Mouse (Mus musculus): ENCODE measurements around the gene Mul1. TPM values are rescaled to one million over a fixed set of nuclear protein-coding genes. Genes with fewer than 3 reads are reported as not detected.

The Mul1 gene
- 20.2 and 22.6 TPM in 2 replicates for polyA plus RNA-seq (2016; fragmentation: Nextera tagmentation; extraction: Ambion mirVana)

DNA sequence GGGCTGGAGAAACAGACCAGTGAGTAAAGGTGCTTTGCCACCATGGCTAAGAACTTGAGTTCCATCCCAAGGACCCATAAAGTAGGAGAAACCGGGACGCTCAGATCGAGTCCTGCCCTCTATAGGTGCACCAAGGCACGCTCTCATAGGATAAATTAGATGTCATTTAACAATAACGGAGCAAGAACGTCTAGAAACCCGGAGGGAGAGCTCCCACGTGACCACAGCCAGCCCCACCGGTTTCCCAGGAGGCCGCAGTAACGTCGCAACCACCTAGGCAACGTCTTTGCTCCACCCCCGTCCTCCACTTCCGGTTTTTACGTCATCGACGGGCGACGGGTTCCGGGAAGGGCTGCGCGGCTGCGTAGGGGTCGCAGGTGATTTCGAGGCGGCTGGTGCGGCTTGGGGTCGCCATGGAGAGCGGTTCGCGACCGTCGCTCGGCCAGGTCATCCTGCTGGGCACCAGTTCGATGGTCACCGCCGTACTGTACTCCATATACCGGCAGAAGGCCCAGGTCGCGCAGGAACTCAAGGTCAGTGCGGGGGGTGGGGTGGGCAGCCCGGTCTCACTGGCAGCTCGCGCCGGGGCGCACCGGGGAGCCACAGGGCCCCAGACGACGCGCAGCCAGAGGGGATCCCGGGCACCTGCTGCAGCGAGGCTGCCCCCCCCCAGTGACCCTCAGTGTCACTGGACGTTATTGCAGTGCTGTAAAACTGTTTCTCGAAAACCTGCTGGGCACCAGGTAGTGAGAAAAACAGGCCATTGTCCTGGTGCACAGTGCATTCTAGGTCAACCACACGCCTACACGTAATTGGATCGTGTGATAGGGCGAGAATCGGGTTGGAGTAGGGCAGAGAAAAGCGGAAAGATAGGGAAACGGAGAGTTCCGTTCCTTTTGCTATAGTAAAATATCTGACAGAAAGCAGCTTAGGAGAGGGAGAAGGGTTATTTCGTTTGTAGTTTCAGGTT is at the start of gene Mul1:
Gene Mul1 (plus strand): TSS at position 325 of the 970 bp plus-strand sequence.
- Histone ChIP-seq H3K9me3 (no peaks in the 10 kb centered on the region), H3K36me3 (peaks cover 39% of the 10 kb centered on the region), H3K27ac (peak within 1 kb of the TSS; percentile 89), H3K4me3 (peak within 1 kb of the TSS; percentile 99), H3K4me1 (replicated peaks) (peaks cover 14% of the 10 kb centered on the region), H3K27me3 (ENCODE audit: insufficient read depth, poor library complexity, severe bottlenecking) (peaks cover 10% of the 10 kb centered on the region; the same call in 1 of the 2 replicates)
- DNase-seq (ENCODE audit: low spot score), result peak; percentile 97
- 1% methylated on average over 64 of the region's 64 CpGs for WGBS

DNA sequence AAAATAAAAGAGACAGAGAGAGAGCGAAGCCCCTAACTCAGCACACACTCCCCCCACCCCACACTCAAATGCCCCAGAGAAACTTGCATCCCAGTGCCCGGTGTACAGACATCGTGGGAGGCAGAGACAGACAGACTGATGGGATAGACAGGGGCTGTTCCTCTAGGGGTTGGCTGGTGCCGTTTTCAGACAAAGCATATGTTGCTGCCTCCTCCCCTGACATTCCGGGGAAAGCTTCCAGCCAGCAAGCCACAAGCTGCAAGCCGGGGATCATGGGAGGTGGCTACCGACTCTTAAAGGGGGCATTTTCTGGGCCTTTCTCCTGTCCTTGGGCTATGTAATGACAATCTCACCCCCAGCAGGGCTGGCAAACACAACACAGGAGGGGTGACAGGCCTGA is 40.8 kb upstream of the Mul1 start:
- no peaks in the 10 kb centered on the region for H3K9me3 ChIP-seq
- H3K4me1 ChIP-seq (replicated peaks), result peaks cover 23% of the 10 kb centered on the region
- H3K4me3 ChIP-seq, result no peak overlapping the region
- H3K36me3 ChIP-seq, result no peaks in the 10 kb centered on the region
- DNase-seq (ENCODE audit: low spot score), result no peak
- WGBS, result 61% methylated on average over 7 of the region's 7 CpGs
- no peak overlapping the region for H3K27ac ChIP-seq
- peaks cover 87% of the 10 kb centered on the region for H3K27me3 ChIP-seq (ENCODE audit: insufficient read depth, poor library complexity, severe bottlenecking)

DNA sequence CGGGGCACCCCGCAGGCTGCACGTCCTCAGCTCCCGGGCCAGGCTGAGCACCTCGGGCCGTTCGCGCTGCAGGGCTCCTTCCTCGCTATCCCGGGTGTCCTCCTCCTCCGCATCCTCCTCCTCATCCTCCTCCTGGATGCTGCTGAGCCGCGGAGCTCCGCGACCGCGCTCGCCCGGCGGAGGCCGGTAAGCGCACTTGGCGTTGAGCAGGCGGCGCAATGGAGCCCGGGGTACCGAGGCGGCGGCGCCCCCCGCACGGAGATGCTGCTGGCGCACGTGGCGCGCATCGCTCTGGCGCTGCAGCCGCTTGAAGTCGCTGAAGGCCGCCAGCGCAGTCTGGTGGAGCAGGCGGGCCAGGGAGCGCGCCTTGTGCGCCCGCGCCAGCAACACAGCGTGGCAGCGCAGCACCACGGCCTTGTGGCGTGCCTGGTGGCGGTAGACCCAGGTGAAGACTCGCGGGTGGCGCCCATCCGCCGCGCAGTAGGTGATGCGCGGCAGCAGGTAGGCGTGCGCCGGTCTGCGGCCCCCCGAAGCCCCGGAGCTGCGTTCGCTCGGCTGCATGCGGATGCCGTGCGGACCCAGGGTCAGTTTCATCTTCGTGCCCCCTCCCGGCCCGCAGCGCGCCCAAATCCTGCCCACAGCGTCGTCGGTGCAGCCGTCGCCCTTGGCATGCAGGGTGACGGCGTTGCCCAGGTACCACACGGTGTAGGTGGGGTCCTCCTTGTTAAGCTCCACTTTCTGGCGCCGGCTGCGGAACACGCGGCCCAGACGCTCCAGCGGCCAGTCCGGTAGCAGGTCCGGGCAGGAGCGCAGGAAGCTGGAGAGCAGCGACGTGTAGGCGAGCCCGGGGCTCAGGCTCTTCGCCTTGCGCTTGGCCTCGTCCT is 39.1 kb upstream of the Mul1 start:
- Histone ChIP-seq H3K36me3 (no peaks in the 10 kb centered on the region), H3K4me1 (replicated peaks) (peaks cover 23% of the 10 kb centered on the region), H3K27ac (no peak overlapping the region), H3K4me3 (peak overlapping the region; percentile 52), H3K9me3 (no peaks in the 10 kb centered on the region), H3K27me3 (ENCODE audit: insufficient read depth, poor library complexity, severe bottlenecking) (peaks cover 99% of the 10 kb centered on the region)
- peak; percentile 38 for DNase-seq (ENCODE audit: low spot score)
- under 1% methylated on average over 103 of the region's 103 CpGs for whole genome bisulfite sequencing

DNA sequence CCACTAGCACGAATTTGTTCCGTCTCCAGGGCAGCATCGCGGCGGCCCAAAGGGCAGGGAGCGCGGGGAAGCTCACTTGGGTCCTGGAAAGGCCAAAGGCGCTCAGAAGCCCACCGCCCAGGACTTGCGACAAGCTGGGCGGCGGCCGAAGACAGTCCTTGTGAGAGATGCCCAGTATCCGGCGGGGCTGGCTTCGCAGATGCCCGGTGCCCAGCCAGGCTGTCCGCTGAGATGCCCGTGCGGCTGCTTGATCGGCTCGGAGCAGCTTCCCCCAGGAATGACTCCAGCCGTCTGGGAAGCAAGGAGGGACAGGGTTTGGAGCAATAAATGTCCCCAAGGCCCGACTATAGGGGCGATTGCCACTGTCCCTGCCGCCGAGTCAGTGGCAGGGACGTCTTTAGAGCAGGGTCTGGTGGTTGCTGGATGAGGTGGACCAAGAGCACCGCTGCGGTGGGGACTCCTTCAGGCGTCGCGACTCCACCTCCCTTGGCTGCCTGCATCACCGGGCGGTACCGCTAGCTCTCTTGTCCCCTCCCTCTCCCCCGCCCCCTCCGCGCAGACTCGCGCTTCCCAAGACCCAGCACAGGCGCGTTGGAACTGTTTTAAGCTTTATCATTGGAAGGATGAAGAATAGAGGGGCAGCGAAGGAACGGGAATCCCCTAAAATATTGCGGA is 38.4 kb upstream of the Mul1 start, which contains the start of gene Fam43b:
Gene Fam43b (minus strand): TSS at position 558 of the 675 bp plus-strand sequence.
- Histone ChIP-seq H3K36me3 (no peaks in the 10 kb centered on the region), H3K27ac (no peak within 1 kb of the TSS), H3K27me3 (ENCODE audit: insufficient read depth, poor library complexity, severe bottlenecking) (peaks cover 97% of the 10 kb centered on the region), H3K4me3 (peak within 1 kb of the TSS; percentile 52), H3K9me3 (no peaks in the 10 kb centered on the region), H3K4me1 (replicated peaks) (peaks cover 23% of the 10 kb centered on the region)
- DNase-seq (ENCODE audit: low spot score), result peak; percentile 49
- under 1% methylated on average over 46 of the region's 46 CpGs for WGBS

DNA sequence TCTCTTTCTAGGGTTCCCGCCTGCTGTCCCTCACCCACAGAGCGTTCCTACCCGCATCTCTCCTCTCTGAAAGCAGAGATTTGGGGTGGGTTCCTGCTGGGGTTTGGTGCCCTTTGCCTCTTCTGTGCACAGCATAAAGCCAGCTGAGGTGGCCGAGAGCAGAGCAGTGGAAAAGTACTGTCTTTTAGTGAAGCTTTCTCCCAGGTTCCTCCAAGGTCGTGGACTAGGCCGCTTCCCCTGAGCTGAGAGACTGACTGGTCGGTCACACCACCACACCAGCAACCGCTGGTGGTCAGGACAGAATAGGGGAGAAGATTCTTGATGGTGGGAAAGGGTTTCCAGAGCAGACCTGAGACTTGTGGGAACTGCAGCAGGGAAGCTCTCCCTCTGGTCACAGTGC is 37.8 kb upstream of the Mul1 start:
- Histone ChIP-seq H3K4me3 (peak overlapping the region; percentile 52), H3K27me3 (ENCODE audit: insufficient read depth, poor library complexity, severe bottlenecking) (peaks cover 92% of the 10 kb centered on the region), H3K27ac (no peak overlapping the region), H3K4me1 (replicated peaks) (peaks cover 23% of the 10 kb centered on the region), H3K36me3 (no peaks in the 10 kb centered on the region), H3K9me3 (no peaks in the 10 kb centered on the region)
- DNase-seq (ENCODE audit: low spot score), result no peak
- 3% methylated on average over 8 of the region's 8 CpGs for WGBS

DNA sequence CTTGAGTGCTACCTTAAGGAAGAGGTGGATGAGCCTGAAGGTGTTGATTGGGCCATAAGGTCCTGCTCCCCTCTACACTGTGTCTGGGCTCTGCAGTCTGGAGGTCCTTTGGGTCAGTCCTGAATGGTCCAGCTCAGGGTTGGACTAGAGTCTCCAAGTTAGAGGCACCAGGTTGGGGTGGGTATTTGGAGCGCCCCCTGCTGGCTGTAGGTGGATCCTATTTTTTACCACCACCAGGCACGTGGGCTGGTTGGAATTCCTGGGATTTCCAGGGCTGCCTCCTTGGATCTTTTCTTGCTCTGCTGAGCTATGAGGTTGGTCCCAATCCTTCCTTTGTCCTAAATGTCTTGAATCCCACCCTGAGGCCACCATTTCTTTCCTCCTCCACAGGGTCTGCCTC is 29.7 kb upstream of the Mul1 start:
- DNase-seq (ENCODE audit: low spot score), result peak; percentile 43
- 2% methylated on average over 2 of the region's 2 CpGs for WGBS
- Histone ChIP-seq H3K36me3 (no peaks in the 10 kb centered on the region), H3K4me1 (replicated peaks) (no peaks in the 10 kb centered on the region), H3K4me3 (no peak overlapping the region), H3K9me3 (no peaks in the 10 kb centered on the region), H3K27me3 (ENCODE audit: insufficient read depth, poor library complexity, severe bottlenecking) (peaks cover 16% of the 10 kb centered on the region), H3K27ac (no peak overlapping the region)

DNA sequence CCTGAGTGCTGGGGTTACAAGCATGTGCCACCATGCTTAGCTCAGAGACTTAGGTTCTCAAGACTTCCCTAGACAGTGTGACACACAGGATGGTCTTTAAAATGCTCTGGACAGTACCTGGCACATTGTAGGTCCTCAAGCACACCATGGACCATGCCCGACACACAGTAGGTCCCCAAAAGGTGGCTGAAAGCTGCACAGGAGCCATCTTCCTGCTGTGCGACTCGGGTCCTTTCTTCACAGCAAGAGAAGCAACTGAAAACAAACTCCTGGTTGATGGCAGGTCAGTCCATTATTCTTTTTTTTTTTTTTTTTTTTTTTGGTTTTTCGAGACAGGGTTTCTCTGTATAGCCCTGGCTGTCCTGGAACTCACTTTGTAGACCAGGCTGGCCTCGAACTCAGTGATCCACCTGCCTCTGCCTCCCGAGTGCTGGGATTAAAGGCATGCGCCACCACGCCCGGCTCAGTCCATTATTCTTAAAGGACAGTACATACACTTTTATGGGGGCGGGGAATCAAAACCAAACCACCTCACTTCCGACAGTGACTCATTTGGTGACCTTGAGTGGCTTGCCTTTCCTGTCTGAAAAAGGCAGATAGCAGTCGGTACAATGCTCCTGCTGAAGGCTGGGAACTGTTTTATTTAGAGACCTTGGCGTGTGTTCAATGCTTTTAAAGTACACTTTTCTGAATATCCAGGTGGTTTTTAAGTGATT is 26.8 kb upstream of the Mul1 start:
- Histone ChIP-seq H3K27ac (no peak overlapping the region), H3K4me1 (replicated peaks) (peaks cover 7% of the 10 kb centered on the region; the same call in 1 of the 2 replicates), H3K27me3 (ENCODE audit: insufficient read depth, poor library complexity, severe bottlenecking) (peaks cover 22% of the 10 kb centered on the region), H3K4me3 (no peak overlapping the region), H3K36me3 (no peaks in the 10 kb centered on the region), H3K9me3 (no peaks in the 10 kb centered on the region)
- DNase-seq (ENCODE audit: low spot score), result no peak
- 86% methylated on average over 12 of the region's 13 CpGs for WGBS

DNA sequence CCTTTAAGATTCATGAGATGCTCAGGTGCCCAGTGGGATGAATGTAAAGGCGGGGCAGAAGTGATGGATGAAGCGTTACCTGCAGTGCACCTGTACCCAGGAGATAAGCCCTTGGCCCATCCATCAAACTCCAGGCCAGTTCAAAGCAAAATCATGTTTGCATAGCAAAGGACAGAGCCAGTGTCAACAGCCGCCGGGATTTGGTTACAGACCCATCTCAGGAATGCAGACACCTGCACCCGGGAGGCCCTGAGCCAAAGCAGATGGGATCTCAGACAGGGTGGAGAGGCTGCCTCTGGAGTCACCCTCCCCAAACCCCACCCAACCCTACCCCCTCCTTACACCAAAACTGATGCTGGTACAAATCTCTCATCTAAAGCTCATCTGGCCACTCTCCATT is 23.5 kb upstream of the Mul1 start:
- DNase-seq (ENCODE audit: low spot score), result no peak
- H3K27me3 ChIP-seq (ENCODE audit: insufficient read depth, poor library complexity, severe bottlenecking), result peaks cover 40% of the 10 kb centered on the region
- no peak overlapping the region for H3K4me3 ChIP-seq
- H3K36me3 ChIP-seq, result no peaks in the 10 kb centered on the region
- WGBS, result 18% methylated on average over 5 of the region's 5 CpGs
- H3K27ac ChIP-seq, result no peak overlapping the region
- H3K9me3 ChIP-seq, result no peaks in the 10 kb centered on the region
- peaks cover 23% of the 10 kb centered on the region for H3K4me1 ChIP-seq (replicated peaks)

DNA sequence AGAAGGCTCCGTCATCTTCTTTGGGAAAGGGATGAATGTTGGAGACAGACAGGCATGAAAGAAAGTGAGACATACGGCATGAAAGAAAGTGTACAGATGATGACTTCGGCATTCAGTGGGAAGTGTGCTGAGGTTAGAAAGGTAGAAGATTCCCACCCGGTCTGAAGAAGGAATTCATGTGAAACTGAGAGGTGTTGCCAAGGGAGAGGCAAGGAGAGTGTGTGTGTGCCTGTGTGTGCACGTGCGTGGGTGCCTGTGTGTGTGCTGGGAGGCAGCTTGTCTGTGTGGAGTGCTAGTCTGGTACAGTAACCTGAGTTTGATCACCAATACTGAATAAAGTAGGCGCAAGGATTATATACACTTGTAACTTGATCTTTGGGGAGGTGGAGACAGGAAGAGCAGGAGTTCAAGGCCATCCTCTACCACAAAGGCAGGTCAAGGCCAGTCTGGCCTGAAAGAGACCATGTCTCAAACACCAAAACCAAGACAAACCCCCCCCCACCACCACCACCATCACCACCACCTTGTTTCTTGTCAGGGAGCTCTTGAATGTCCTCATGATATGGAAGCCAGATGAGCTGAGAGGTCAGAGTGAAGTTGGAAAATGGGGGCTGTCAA is 22.9 kb upstream of the Mul1 start:
- no peaks in the 10 kb centered on the region for H3K9me3 ChIP-seq
- DNase-seq (ENCODE audit: low spot score), result no peak
- H3K36me3 ChIP-seq, result no peaks in the 10 kb centered on the region
- no peak overlapping the region for H3K27ac ChIP-seq
- H3K4me3 ChIP-seq, result no peak overlapping the region
- peaks cover 23% of the 10 kb centered on the region for H3K4me1 ChIP-seq (replicated peaks)
- 53% methylated on average over 7 of the region's 7 CpGs for WGBS
- H3K27me3 ChIP-seq (ENCODE audit: insufficient read depth, poor library complexity, severe bottlenecking), result peaks cover 44% of the 10 kb centered on the region

DNA sequence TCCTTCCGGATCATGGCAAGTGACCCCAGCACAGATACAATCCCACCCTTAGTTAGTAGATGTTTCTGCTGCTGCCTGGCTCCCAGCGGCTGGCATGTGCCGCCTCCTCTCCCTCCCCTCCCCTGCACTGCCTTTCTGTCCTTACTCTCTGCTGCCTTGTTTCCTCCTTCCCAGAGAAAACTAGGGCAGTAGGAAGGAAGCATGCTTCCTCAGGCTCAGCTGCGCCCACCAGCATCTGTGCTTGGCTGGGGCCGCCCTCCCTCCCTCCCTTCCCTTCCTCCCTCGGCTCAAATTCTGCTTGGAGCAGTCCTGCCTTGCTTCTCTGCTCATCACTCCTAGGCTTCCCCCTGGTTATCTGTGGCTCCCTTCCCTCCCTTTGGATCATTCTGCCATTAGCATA is 19.7 kb upstream of the Mul1 start:
- Histone ChIP-seq H3K27me3 (ENCODE audit: insufficient read depth, poor library complexity, severe bottlenecking) (peaks cover 40% of the 10 kb centered on the region), H3K4me3 (no peak overlapping the region), H3K27ac (no peak overlapping the region), H3K9me3 (no peaks in the 10 kb centered on the region), H3K36me3 (no peaks in the 10 kb centered on the region), H3K4me1 (replicated peaks) (peaks cover 26% of the 10 kb centered on the region)
- peak; percentile 7 for DNase-seq (ENCODE audit: low spot score)
- 24% methylated on average over 6 of the region's 6 CpGs for WGBS

DNA sequence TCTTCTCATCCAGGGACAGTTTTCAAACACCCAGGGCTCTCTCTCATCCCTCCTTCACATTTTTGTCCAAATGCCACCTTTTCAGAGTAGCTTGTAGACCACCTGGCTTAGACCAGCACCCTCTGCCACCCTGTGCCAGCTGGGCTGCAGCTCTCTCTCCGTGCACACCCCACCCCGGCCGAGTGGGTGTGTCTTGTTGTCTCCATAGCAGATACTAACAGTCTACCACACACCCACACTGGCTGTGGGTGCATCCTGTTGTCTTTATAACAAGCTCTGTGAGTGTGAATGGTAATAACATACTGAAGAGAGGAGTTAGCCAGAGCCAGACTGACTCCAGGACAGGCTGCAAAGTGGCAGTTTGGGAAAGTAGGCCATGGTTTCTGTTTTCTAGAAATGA is 18.5 kb upstream of the Mul1 start:
- Histone ChIP-seq H3K9me3 (no peaks in the 10 kb centered on the region), H3K27me3 (ENCODE audit: insufficient read depth, poor library complexity, severe bottlenecking) (peaks cover 37% of the 10 kb centered on the region), H3K4me1 (replicated peaks) (peaks cover 23% of the 10 kb centered on the region), H3K4me3 (no peak overlapping the region), H3K36me3 (no peaks in the 10 kb centered on the region), H3K27ac (no peak overlapping the region)
- DNase-seq (ENCODE audit: low spot score), result no peak
- WGBS, result 75% methylated on average over 3 of the region's 3 CpGs

Data from hindbrain, embryonic 10.5 days (tissue).